Mouse (Mus musculus): ENCODE results near the gene Jak1.

The Jak1 gene

GRCm38 (mm10) chr4:101239313-101240162 lies 25.5 kb downstream of the Jak1 start:
- no peak for DNase-seq (ENCODE audit: low read depth, low spot score)

- DNase-seq (ENCODE audit: low read depth, low spot score): no peak
Measured at GRCm38 (mm10) chr4:101238589-101238988, 26.5 kb downstream of the Jak1 start.

- DNase-seq (ENCODE audit: low read depth, low spot score): no peak
Measured at GRCm38 (mm10) chr4:101236797-101237196, 28.3 kb downstream of the Jak1 start.

- no peak for DNase-seq (ENCODE audit: low read depth, low spot score)
Measured at GRCm38 (mm10) chr4:101235964-101236363, 29.1 kb downstream of the Jak1 start.

- no peak for DNase-seq (ENCODE audit: low read depth, low spot score)
Measured at GRCm38 (mm10) chr4:101234753-101235152, 30.3 kb downstream of the Jak1 start.

- no peak for DNase-seq (ENCODE audit: low read depth, low spot score)
Measured at GRCm38 (mm10) chr4:101234332-101234731, 30.8 kb downstream of the Jak1 start.

- DNase-seq (ENCODE audit: low read depth, low spot score): no peak
Measured at GRCm38 (mm10) chr4:101230621-101231020, 34.5 kb downstream of the Jak1 start.

- DNase-seq (ENCODE audit: low read depth, low spot score): no peak
Measured at GRCm38 (mm10) chr4:101227398-101227797, 37.7 kb downstream of the Jak1 start.

GRCm38 (mm10) chr4:101225984-101226383 lies 39.1 kb downstream of the Jak1 start:
- no peak for DNase-seq (ENCODE audit: low read depth, low spot score)

GRCm38 (mm10) chr4:101220946-101221345 lies 44.1 kb downstream of the Jak1 start:
- no peak for DNase-seq (ENCODE audit: low read depth, low spot score)

GRCm38 (mm10) chr4:101219839-101220238 lies 45.2 kb downstream of the Jak1 start:
- no peak for DNase-seq (ENCODE audit: low read depth, low spot score)

- no peak for DNase-seq (ENCODE audit: low read depth, low spot score)
Measured at GRCm38 (mm10) chr4:101217026-101217540, 48.0 kb downstream of the Jak1 start.

GRCm38 (mm10) chr4:101216286-101216685 lies 48.8 kb downstream of the Jak1 start:
- DNase-seq (ENCODE audit: low read depth, low spot score): no peak

- no peak for DNase-seq (ENCODE audit: low read depth, low spot score)
Measured at GRCm38 (mm10) chr4:101213477-101213876, 51.6 kb downstream of the Jak1 start.

- no peak for DNase-seq (ENCODE audit: low read depth, low spot score)
Measured at GRCm38 (mm10) chr4:101207492-101207891, 57.6 kb downstream of the Jak1 start.

- no peak for DNase-seq (ENCODE audit: low read depth, low spot score)
Measured at GRCm38 (mm10) chr4:101203518-101203917, 61.6 kb downstream of the Jak1 start.

- DNase-seq (ENCODE audit: low read depth, low spot score): no peak
Measured at GRCm38 (mm10) chr4:101202626-101203025, 62.5 kb downstream of the Jak1 start.

- no peak for DNase-seq (ENCODE audit: low read depth, low spot score)
Measured at GRCm38 (mm10) chr4:101199433-101200081, 65.5 kb downstream of the Jak1 start.

- no peak for DNase-seq (ENCODE audit: low read depth, low spot score)
Measured at GRCm38 (mm10) chr4:101198333-101198732, 66.7 kb downstream of the Jak1 start.

GRCm38 (mm10) chr4:101197421-101198170 lies 67.5 kb downstream of the Jak1 start:
- DNase-seq (ENCODE audit: low read depth, low spot score): no peak

GRCm38 (mm10) chr4:101196407-101196806 lies 68.7 kb downstream of the Jak1 start:
- DNase-seq (ENCODE audit: low read depth, low spot score): no peak

- no peak for DNase-seq (ENCODE audit: low read depth, low spot score)
Measured at GRCm38 (mm10) chr4:101194170-101194569, 70.9 kb downstream of the Jak1 start.
